Mouse (Mus musculus) midbrain, embryonic 12.5 days (tissue): ENCODE measurements around the gene Tcf19. TPM values are rescaled to one million over a fixed set of nuclear protein-coding genes. Genes with fewer than 3 reads are reported as not detected.

ENCODE experiments used
- ATAC-seq: fragments of 200-750 bp; cut with Nextera tagmentation; 2 replicates; pipeline ENCODE4 v1.8.0; 2017; ENCODE audit warnings: low read depth, moderate TSS enrichment, moderate library complexity; ENCODE audit not compliant: low FRiP score
- H3K27ac ChIP-seq: fragments of 300-500 bp; sonication (generic); replicated peaks from 2 replicates; pipeline ENCODE4 v1.5.1; 2016; ENCODE audit warnings: mild to moderate bottlenecking
- H3K27me3 ChIP-seq: fragments of 300-500 bp; sonication (generic); 2 replicates; pipeline ENCODE4 v1.6.1; 2016; ENCODE audit warnings: mild to moderate bottlenecking
- H3K36me3 ChIP-seq: fragments of 300-500 bp; sonication (generic); 2 replicates; pipeline ENCODE4 v1.6.1; 2016
- H3K4me1 ChIP-seq: fragments of 300-500 bp; sonication (generic); 2 replicates; pipeline ENCODE4 v1.6.1; 2016
- H3K4me2 ChIP-seq: fragments of 300-500 bp; sonication (generic); replicated peaks from 2 replicates; pipeline ENCODE4 v1.6.1; 2016; ENCODE audit warnings: mild to moderate bottlenecking, moderate library complexity
- H3K4me3 ChIP-seq: fragments of 300-500 bp; sonication (generic); 2 replicates; pipeline ENCODE4 v1.5.1; 2016; ENCODE audit warnings: mild to moderate bottlenecking
- H3K9ac ChIP-seq: fragments of 300-500 bp; sonication (generic); replicated peaks from 2 replicates; pipeline ENCODE4 v1.6.1; 2016; ENCODE audit warnings: mild to moderate bottlenecking, moderate library complexity
- H3K9me3 ChIP-seq: fragments of 300-500 bp; sonication (generic); 2 replicates; pipeline ENCODE4 v1.6.1; 2016; ENCODE audit warnings: mild to moderate bottlenecking
- WGBS: fragments of 180-500 bp; shearing (Covaris S2); methylation state at CpG from one replicate; pipeline ENCODE4 v1.1.7; 2016; 5-methylcytosine and 5-hydroxymethylcytosine counted together
- polyA plus RNA-seq: library from polyadenylated mRNA; unstranded; fragments of >200 nt; fragmentation: Nextera tagmentation; extraction: Ambion mirVana; gene quantifications from 2 replicates; pipeline ENCODE4 v1.2.1, GENCODE M21; 2016

Gene Tcf19
- 41.2 and 52.6 TPM in 2 replicates for polyA plus RNA-seq

GRCm38 (mm10) chr17:35516652-35517500 is at the start of gene Tcf19, which contains the start of gene Cchcr1:
Gene Tcf19, minus strand, starts transcription at chr17:35516824.
Gene Cchcr1, plus strand, starts transcription at chr17:35517100.
- H3K4me2 ChIP-seq = peak within 1 kb of the TSS; percentile 79
- 2% methylated on average over 65 of the region's 67 CpGs for WGBS
- H3K4me1 ChIP-seq = peaks cover 35% of the 10 kb centered on the region
- H3K27ac ChIP-seq = no peak within 1 kb of the TSS
- no peaks in the 10 kb centered on the region for H3K9me3 ChIP-seq
- peak within 1 kb of the TSS; percentile 58 for H3K4me3 ChIP-seq
- peaks cover 10% of the 10 kb centered on the region; the same call in 1 of the 2 replicates for H3K27me3 ChIP-seq
- ATAC-seq = peak; percentile 86
- H3K36me3 ChIP-seq = no peaks in the 10 kb centered on the region; the same call in none of the 2 replicates
- H3K9ac ChIP-seq = peak within 1 kb of the TSS; percentile 57

DNA sequence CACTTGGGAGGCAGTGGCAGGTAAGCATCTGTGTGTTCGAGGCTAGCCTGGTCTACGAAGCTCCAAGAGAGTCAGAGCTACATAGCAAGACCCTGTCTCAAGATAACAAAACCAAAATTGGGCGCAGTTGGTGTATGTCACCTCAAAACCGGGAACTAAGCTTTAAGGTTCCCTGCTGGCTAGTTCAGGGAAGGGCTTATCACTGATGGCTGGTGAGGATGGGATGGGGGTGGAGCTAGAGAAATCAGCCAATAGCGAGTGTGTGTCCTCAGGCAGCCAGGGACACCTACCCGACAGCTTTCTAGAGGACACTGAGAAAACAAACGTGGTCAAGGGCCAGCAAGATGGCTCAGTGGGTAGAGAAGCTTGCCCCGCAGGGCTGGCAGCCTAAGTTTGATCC is 41.6 kb upstream of the Tcf19 start:
- no peak overlapping the region for H3K4me2 ChIP-seq
- 62% methylated on average over 8 of the region's 8 CpGs for WGBS
- no peak for ATAC-seq
- no peak overlapping the region for H3K4me3 ChIP-seq
- no peaks in the 10 kb centered on the region for H3K4me1 ChIP-seq
- H3K36me3 ChIP-seq = no peaks in the 10 kb centered on the region
- no peak overlapping the region for H3K9ac ChIP-seq
- no peaks in the 10 kb centered on the region for H3K9me3 ChIP-seq
- H3K27me3 ChIP-seq = no peaks in the 10 kb centered on the region
- H3K27ac ChIP-seq = no peak overlapping the region

DNA sequence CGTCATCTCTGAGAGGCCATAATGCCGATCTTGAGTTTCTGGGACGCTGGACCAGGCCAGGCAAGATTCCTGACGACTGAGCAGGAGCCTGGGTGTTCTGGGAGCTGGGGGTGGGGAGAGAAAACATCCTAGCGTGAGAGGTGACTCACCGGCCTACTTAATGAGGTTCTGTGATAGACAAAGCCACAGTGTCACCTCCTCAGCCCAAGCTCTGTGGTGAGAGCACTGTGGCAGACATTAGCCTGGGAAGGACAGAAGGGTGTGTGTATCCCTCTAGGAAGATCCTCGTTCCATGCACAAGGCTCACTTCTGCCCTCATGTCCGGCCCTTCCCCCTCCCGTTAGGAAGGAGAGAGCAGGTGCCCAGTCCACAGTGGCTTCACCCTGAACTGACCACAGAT is 40.7 kb upstream of the Tcf19 start:
- ATAC-seq = no peak
- H3K27ac ChIP-seq = no peak overlapping the region
- H3K4me1 ChIP-seq = no peaks in the 10 kb centered on the region
- no peak overlapping the region for H3K9ac ChIP-seq
- WGBS = 78% methylated on average over 9 of the region's 9 CpGs
- H3K9me3 ChIP-seq = no peaks in the 10 kb centered on the region
- H3K4me3 ChIP-seq = no peak overlapping the region
- no peaks in the 10 kb centered on the region for H3K36me3 ChIP-seq
- no peak overlapping the region for H3K4me2 ChIP-seq
- H3K27me3 ChIP-seq = no peaks in the 10 kb centered on the region

DNA sequence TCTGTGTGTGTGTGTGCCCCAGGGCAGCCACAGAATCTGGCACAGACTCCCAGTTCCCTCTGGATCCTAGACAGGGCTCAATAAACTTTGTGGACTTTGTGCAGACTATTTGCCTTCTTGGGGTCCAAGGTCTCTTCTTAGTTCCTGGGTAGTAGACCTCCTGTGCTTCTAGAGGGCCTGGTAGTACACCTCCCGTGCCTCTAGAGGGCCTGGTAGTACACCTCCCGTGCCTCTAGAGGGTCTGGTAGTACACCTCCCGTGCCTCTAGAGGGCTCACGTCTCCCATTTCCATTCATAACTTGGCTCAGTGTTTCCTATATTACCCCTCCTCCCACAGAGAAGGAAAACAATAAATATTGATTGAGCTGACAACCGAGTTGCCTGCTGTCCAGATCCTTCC is 40.2 kb upstream of the Tcf19 start:
- Histone ChIP-seq H3K27me3 (no peaks in the 10 kb centered on the region; the same call in 1 of the 2 replicates), H3K4me1 (no peaks in the 10 kb centered on the region)

DNA sequence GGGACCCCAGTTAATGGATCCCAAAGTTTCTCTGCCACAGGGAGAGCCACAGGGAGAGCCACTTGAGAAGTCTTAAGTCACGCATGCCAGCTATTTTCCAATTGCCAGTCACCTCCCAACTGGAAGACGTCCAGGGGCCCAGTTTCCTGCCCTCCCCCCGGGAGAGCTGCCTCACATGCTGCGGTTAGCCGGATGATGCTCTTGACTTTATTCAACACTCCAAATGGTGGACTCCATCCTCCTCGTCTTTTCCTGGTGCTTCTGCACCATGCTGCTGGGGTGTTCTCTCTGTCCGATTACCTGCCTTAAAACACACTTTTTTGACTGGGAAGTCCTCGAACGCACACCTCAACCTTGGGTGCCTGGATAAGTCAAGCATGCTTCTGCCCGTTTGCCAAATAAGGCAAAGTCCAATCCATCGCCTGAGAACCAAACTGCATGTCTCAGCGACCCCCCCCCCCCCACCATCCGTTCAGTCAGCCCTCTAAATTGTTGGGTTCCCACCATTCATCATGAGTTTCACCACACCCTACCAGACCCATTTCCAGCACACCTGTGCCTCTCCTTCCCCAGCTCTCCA is 39.7 kb upstream of the Tcf19 start:
- WGBS = 94% methylated on average over 13 of the region's 13 CpGs
- no peak overlapping the region for H3K9ac ChIP-seq
- H3K27me3 ChIP-seq = no peaks in the 10 kb centered on the region; the same call in 1 of the 2 replicates
- no peak for ATAC-seq
- no peaks in the 10 kb centered on the region for H3K9me3 ChIP-seq
- H3K36me3 ChIP-seq = no peaks in the 10 kb centered on the region
- no peak overlapping the region for H3K27ac ChIP-seq
- H3K4me3 ChIP-seq = no peak overlapping the region
- H3K4me2 ChIP-seq = no peak overlapping the region
- H3K4me1 ChIP-seq = no peaks in the 10 kb centered on the region

More for the DNA sequence above, 40.2 kb upstream of the Tcf19 start:
- no peak for ATAC-seq
- Histone ChIP-seq H3K4me3 (no peak overlapping the region), H3K36me3 (no peaks in the 10 kb centered on the region), H3K9me3 (no peaks in the 10 kb centered on the region), H3K27ac (no peak overlapping the region), H3K9ac (no peak overlapping the region), H3K4me2 (no peak overlapping the region)
- 24% methylated on average over 5 of the region's 5 CpGs for WGBS

GRCm38 (mm10) chr17:35554761-35555397 is 38.3 kb upstream of the Tcf19 start:
- Histone ChIP-seq H3K4me1 (no peaks in the 10 kb centered on the region), H3K36me3 (no peaks in the 10 kb centered on the region), H3K4me2 (no peak overlapping the region), H3K9ac (no peak overlapping the region), H3K4me3 (no peak overlapping the region), H3K27ac (no peak overlapping the region), H3K9me3 (no peaks in the 10 kb centered on the region), H3K27me3 (no peaks in the 10 kb centered on the region; the same call in 1 of the 2 replicates)
- no peak for ATAC-seq
- WGBS = 94% methylated on average over 18 of the region's 18 CpGs

DNA sequence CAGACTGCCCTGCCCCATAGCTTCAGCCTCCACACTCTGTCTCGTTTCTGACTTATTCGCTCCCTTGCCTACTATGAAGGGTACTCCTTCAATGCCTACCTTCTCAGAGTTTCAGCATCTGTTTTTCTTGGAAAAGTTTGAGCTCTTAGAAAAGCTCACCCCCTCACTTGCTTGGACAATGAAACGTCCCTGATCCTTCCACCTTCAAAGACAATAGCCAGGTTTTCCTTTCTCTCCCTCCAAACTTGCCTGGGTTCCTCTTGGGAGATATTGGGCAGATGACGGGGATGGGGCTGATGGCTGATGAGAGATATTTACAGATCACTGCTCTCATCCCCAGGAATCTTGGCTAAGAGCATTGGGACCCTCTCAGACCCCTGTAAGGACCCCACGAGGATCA is 37.7 kb upstream of the Tcf19 start:
- no peaks in the 10 kb centered on the region for H3K36me3 ChIP-seq
- H3K9me3 ChIP-seq = no peaks in the 10 kb centered on the region
- no peaks in the 10 kb centered on the region for H3K4me1 ChIP-seq
- 77% methylated on average over 5 of the region's 5 CpGs for whole genome bisulfite sequencing
- H3K27ac ChIP-seq = no peak overlapping the region
- no peak overlapping the region for H3K9ac ChIP-seq
- no peak for ATAC-seq
- no peak overlapping the region for H3K4me3 ChIP-seq
- no peaks in the 10 kb centered on the region; the same call in 1 of the 2 replicates for H3K27me3 ChIP-seq
- no peak overlapping the region for H3K4me2 ChIP-seq

DNA sequence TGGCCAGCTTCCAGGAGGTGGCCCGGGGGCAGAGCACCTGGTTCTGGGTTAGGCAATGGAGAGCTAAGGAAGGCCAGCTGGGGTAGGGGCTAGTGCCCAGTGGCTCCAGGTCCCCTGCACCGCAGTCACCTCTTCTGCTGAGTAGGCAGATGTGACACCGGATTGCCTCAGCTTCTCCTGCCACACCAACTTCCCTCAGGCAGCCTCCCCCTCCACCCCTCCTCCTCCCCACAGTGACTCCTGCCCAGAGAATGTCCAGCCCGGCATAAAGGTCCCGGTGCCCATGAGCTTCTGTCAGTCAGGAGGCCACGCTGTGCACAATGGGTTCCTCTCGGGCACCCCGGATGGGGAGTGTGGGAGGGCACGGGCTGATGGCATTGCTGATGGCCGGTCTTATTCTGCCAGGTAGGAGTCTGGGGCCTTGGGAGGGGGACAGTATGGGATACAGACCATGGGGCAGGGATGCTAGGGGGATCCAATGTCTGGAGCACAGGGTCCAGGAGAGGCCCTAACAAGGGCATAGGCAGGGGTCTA is 35.3 kb upstream of the Tcf19 start, which contains the start of gene Cdsn:
Gene Cdsn (plus strand): TSS at position 248 of the 534 bp plus-strand sequence.
- no peak for ATAC-seq
- H3K36me3 ChIP-seq = no peaks in the 10 kb centered on the region
- 72% methylated on average over 10 of the region's 10 CpGs for WGBS
- no peak within 1 kb of the TSS for H3K9ac ChIP-seq
- H3K27me3 ChIP-seq = no peaks in the 10 kb centered on the region; the same call in 1 of the 2 replicates
- H3K4me3 ChIP-seq = no peak within 1 kb of the TSS
- no peak within 1 kb of the TSS for H3K27ac ChIP-seq
- no peak within 1 kb of the TSS for H3K4me2 ChIP-seq
- no peaks in the 10 kb centered on the region for H3K9me3 ChIP-seq
- H3K4me1 ChIP-seq = no peaks in the 10 kb centered on the region

- Histone ChIP-seq H3K4me3 (no peak overlapping the region), H3K9me3 (no peaks in the 10 kb centered on the region), H3K27me3 (no peaks in the 10 kb centered on the region; the same call in 1 of the 2 replicates), H3K4me1 (0 out of 2 replicates have a peak, but pooled peaks cover 5% of the 10 kb centered on the region), H3K4me2 (no peak overlapping the region), H3K36me3 (no peaks in the 10 kb centered on the region), H3K27ac (no peak overlapping the region), H3K9ac (no peak overlapping the region)
- ATAC-seq = no peak
- 70% methylated on average over 8 of the region's 8 CpGs for WGBS
Observed at GRCm38 (mm10) chr17:35550871-35551270, 34.2 kb upstream of the Tcf19 start.

GRCm38 (mm10) chr17:35550143-35550494 is 33.5 kb upstream of the Tcf19 start:
- Histone ChIP-seq H3K36me3 (no peaks in the 10 kb centered on the region), H3K4me3 (no peak overlapping the region), H3K4me1 (0 out of 2 replicates have a peak, but pooled peaks cover 5% of the 10 kb centered on the region), H3K9ac (no peak overlapping the region), H3K27ac (no peak overlapping the region), H3K9me3 (no peaks in the 10 kb centered on the region), H3K27me3 (no peaks in the 10 kb centered on the region; the same call in 1 of the 2 replicates), H3K4me2 (no peak overlapping the region)
- WGBS = 94% methylated on average over 4 of the region's 4 CpGs
- ATAC-seq = no peak

GRCm38 (mm10) chr17:35549437-35550142 is 33.0 kb upstream of the Tcf19 start:
- ATAC-seq = no peak
- H3K4me3 ChIP-seq = no peak overlapping the region
- H3K4me1 ChIP-seq = 0 out of 2 replicates have a peak, but pooled peaks cover 5% of the 10 kb centered on the region
- WGBS = 56% methylated on average over 15 of the region's 15 CpGs
- H3K36me3 ChIP-seq = no peaks in the 10 kb centered on the region
- H3K9ac ChIP-seq = no peak overlapping the region
- H3K4me2 ChIP-seq = no peak overlapping the region
- H3K27ac ChIP-seq = no peak overlapping the region
- no peaks in the 10 kb centered on the region; the same call in 1 of the 2 replicates for H3K27me3 ChIP-seq
- no peaks in the 10 kb centered on the region for H3K9me3 ChIP-seq
